Mouse (Mus musculus): Measurements from ENCODE around the gene March6.

March6 gene

DNA sequence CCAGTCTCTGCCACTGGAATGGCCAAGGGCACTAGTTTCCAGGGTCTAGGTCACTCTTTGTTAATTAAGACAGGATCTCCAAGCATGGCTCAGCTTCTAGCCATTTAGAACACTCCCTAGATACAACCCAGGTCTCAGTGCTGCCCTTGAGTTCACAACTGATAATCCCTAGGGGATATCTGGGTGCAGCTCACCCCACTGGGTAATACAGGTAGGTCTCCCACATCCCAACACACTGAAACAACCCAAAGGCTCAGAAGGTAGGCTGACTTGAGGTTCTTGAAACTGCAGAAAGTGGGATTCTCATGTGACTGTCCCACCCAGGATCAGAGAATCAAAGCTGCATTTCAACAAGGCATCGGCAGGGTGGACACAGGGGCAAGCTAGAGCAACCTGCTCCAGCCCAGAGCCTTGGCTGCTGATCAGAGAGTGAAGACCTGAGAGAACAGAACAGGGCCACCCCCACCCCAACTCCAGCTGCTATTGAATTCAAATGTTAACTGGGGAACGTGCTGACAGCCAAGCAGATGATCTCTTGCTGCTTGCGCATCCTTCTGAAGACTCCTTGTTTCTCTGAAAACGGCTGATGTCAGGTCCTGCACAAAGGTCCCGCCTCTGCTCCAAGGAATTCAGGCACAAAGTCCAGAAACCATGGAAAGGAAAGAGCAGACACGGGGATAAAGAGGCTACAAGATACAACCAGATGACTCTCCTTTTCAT, 116.5 kb downstream of the March6 start:
- no peak for DNase-seq (ENCODE audit: low spot score)

DNA sequence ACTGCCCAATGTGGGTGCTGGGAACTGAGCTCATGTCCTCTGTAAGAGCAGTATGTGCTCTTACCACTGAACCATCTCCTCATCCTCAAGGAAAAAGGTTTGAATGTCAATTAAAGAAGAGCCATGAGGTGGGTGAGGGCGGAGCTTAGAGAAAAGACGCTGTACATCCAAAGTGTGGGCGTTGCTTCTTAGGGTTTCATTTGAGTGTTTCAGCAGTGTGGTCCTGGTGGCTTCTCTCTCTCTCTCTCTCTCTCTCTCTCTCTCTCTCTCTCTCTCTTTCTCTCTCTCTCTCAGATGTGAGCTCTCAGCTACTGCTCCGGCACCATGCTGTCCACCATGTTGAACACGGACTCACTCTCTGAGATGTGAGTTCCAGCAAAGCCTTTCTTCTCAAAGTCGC, 117.2 kb downstream of the March6 start:
- DNase-seq (ENCODE audit: low spot score) = no peak

- DNase-seq (ENCODE audit: low spot score) = no peak
Measured at GRCm38 (mm10) chr15:31412933-31413332, 117.9 kb downstream of the March6 start.

- no peak for DNase-seq (ENCODE audit: low spot score)
Measured at GRCm38 (mm10) chr15:31412436-31412835, 118.4 kb downstream of the March6 start.

DNA sequence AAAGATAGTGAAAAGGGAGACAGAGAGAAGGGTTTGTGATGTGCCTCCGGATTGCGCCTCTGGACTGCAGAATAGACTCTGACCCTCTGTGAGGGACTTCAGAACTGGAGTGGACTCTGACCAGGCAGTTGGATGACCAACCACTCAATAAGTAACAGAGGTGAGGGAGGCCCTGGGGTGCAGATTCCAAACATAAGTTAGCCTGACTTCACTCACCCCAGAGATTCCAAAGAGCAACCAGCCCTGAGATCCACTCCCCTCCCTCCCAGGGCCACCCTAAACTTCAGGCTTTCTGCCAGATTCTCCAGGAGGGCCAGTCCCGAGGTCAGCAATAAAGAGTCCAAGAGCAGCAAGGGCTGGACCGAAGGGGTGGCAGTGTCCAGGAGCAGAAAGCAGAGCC, 123.4 kb downstream of the March6 start:
- DNase-seq (ENCODE audit: low spot score) = no peak

- no peak for DNase-seq (ENCODE audit: low spot score)
Measured at GRCm38 (mm10) chr15:31406881-31407280, 124.0 kb downstream of the March6 start.

Data from ovary, adult 18-20 months (tissue).